Mouse (Mus musculus) heart, postnatal 0 days (tissue): ENCODE data around the gene Rnf151. TPM values are rescaled to one million over a fixed set of nuclear protein-coding genes. Genes with fewer than 3 reads are reported as not detected.

ENCODE experiments used
- ATAC-seq: fragments of 200-750 bp; cut with Nextera tagmentation; 2 replicates; pipeline ENCODE4 v1.8.0; 2017; ENCODE audit warnings: low read depth, moderate number of reproducible peaks, moderate library complexity; ENCODE audit not compliant: insufficient read depth
- DNase-seq: peaks from one replicate; pipeline ENCODE4 v3.0.0-alpha.2; 2016; ENCODE audit warnings: low spot score
- H3K27ac ChIP-seq: fragments of 300-500 bp; sonication (generic); 2 replicates; pipeline ENCODE4 v1.5.1; 2014; ENCODE audit warnings: low read depth, mild to moderate bottlenecking
- H3K27me3 ChIP-seq: fragments of 300-500 bp; sonication (generic); 2 replicates; pipeline ENCODE4 v1.6.1; 2014; ENCODE audit warnings: low read length, mixed read lengths; ENCODE audit not compliant: control insufficient read depth, insufficient read depth
- H3K36me3 ChIP-seq: fragments of 300-500 bp; sonication (generic); replicated peaks from 2 replicates; pipeline ENCODE4 v1.6.1; 2014; ENCODE audit warnings: low read length, mixed read lengths; ENCODE audit not compliant: control insufficient read depth, insufficient read depth
- H3K4me1 ChIP-seq: fragments of 300-500 bp; sonication (generic); 2 replicates; pipeline ENCODE4 v1.6.1; 2014; ENCODE audit warnings: antibody characterized with exemption; ENCODE audit not compliant: control insufficient read depth, insufficient read depth
- H3K4me2 ChIP-seq: fragments of 300-500 bp; sonication (generic); 2 replicates; pipeline ENCODE4 v1.6.1; 2014; ENCODE audit warnings: low read depth, mild to moderate bottlenecking, low read length, moderate library complexity
- H3K4me3 ChIP-seq: fragments of 300-500 bp; sonication (generic); 2 replicates; pipeline ENCODE4 v1.5.1; 2014; ENCODE audit warnings: low read depth, low read length
- H3K9ac ChIP-seq: fragments of 300-500 bp; sonication (generic); replicated peaks from 2 replicates; pipeline ENCODE4 v1.6.1; 2014; ENCODE audit warnings: low read depth, low read length, mixed read lengths
- H3K9me3 ChIP-seq: fragments of 300-500 bp; sonication (generic); replicated peaks from 2 replicates; pipeline ENCODE4 v1.6.1; 2016; ENCODE audit warnings: low read length; ENCODE audit not compliant: control insufficient read depth
- CTCF ChIP-seq: IDR thresholded peaks from 2 replicates; pipeline ENCODE4 v1.5.1; 2016; ENCODE audit warnings: antibody characterized with exemption, control low read depth, low read depth
- EP300 ChIP-seq: IDR thresholded peaks from 2 replicates; pipeline ENCODE4 v1.6.1; 2016; ENCODE audit warnings: antibody characterized with exemption, low read depth
- WGBS: fragments of 180-500 bp; shearing (Covaris S2); extraction: QIAGEN DNeasy Blood & Tissue Kit; methylation state at CpG from one replicate; pipeline ENCODE4 v1.1.7; 2014; 5-methylcytosine and 5-hydroxymethylcytosine counted together
- polyA plus RNA-seq: library from polyadenylated mRNA; unstranded; fragments of >200 nt; fragmentation: Nextera tagmentation; extraction: Ambion mirVana; gene quantifications from 2 replicates; pipeline ENCODE4 v1.2.1, GENCODE M21; 2015
- total RNA-seq: library from RNA; depleted of rRNA; stranded (reverse); fragments of >200 nt; gene quantifications from 2 replicates; pipeline ENCODE4 v1.2.3, GENCODE M21; 2014; ENCODE audit warnings: low replicate concordance

The Rnf151 gene
- total and polyA plus RNA-seq, 2 experiments from 2014 or later = not detected

GRCm38 (mm10) chr17:24752415-24753394 lies 34.8 kb upstream of the Rnf151 start, which contains the start of gene Hs3st6:
Hs3st6 (plus strand) TSS chr17:24752988.
- no peak for DNase-seq
- WGBS = 2% methylated on average over 55 of the region's 82 CpGs

GRCm38 (mm10) chr17:24751528-24751927 lies 33.7 kb upstream of the Rnf151 start:
- 14% methylated on average over 4 of the region's 4 CpGs for WGBS
- ATAC-seq (no peak), DNase-seq (no peak)
- no peaks in the 10 kb centered on the region for H3K9me3 ChIP-seq
- H3K4me3 ChIP-seq = no peak overlapping the region
- TF ChIP-seq EP300 (no peak), CTCF (no peak)
- no peak overlapping the region for H3K4me2 ChIP-seq
- H3K4me1 ChIP-seq = 0 out of 2 replicates have a peak, but pooled peaks cover 6% of the 10 kb centered on the region
- H3K27ac ChIP-seq = no peak overlapping the region
- H3K27me3 ChIP-seq = peaks cover 58% of the 10 kb centered on the region
- H3K36me3 ChIP-seq = no peaks in the 10 kb centered on the region
- no peak overlapping the region for H3K9ac ChIP-seq

More at GRCm38 (mm10) chr17:24752415-24753394, 34.8 kb upstream of the Rnf151 start, which contains the start of gene Hs3st6:
- Histone ChIP-seq H3K4me3 (peak within 1 kb of the TSS; percentile 58), H3K27me3 (peaks cover 58% of the 10 kb centered on the region), H3K4me2 (peak within 1 kb of the TSS; percentile 95), H3K9me3 (no peaks in the 10 kb centered on the region), H3K27ac (no peak within 1 kb of the TSS), H3K9ac (no peak within 1 kb of the TSS; the same call in 1 of the 2 replicates), H3K36me3 (no peaks in the 10 kb centered on the region), H3K4me1 (0 out of 2 replicates have a peak, but pooled peaks cover 6% of the 10 kb centered on the region)
- TF ChIP-seq CTCF (no peak), EP300 (no peak)
- ATAC-seq = peak; percentile 86

GRCm38 (mm10) chr17:24746986-24747385 lies 29.1 kb upstream of the Rnf151 start:
- H3K4me2 ChIP-seq = no peak overlapping the region
- H3K9me3 ChIP-seq = no peaks in the 10 kb centered on the region
- peaks cover 25% of the 10 kb centered on the region for H3K27me3 ChIP-seq
- 0 out of 2 replicates have a peak, but pooled peaks cover 5% of the 10 kb centered on the region for H3K36me3 ChIP-seq
- ATAC-seq = no peak
- H3K4me1 ChIP-seq = no peaks in the 10 kb centered on the region
- H3K27ac ChIP-seq = no peak overlapping the region
- TF ChIP-seq CTCF (no peak), EP300 (no peak)
- no peak overlapping the region for H3K9ac ChIP-seq
- no peak overlapping the region for H3K4me3 ChIP-seq
- DNase-seq = no peak
- 46% methylated on average over 4 of the region's 4 CpGs for WGBS

GRCm38 (mm10) chr17:24745526-24746497 lies 27.9 kb upstream of the Rnf151 start:
- no peak overlapping the region for H3K4me3 ChIP-seq
- no peaks in the 10 kb centered on the region for H3K4me1 ChIP-seq
- H3K27ac ChIP-seq = no peak overlapping the region
- peaks cover 15% of the 10 kb centered on the region for H3K27me3 ChIP-seq
- no peak for TF ChIP-seq EP300
- TF ChIP-seq CTCF = peak; percentile 93
- no peak overlapping the region for H3K4me2 ChIP-seq
- ATAC-seq (peak; percentile 87), DNase-seq (peak; percentile 89)
- no peak overlapping the region for H3K9ac ChIP-seq
- 19% methylated on average over 7 of the region's 7 CpGs for WGBS
- H3K9me3 ChIP-seq = no peaks in the 10 kb centered on the region
- H3K36me3 ChIP-seq = peaks cover 17% of the 10 kb centered on the region

GRCm38 (mm10) chr17:24744381-24744780 lies 26.5 kb upstream of the Rnf151 start:
- Histone ChIP-seq H3K9me3 (no peaks in the 10 kb centered on the region), H3K27ac (no peak overlapping the region), H3K36me3 (peaks cover 29% of the 10 kb centered on the region), H3K4me2 (no peak overlapping the region), H3K27me3 (0 out of 2 replicates have a peak, but pooled peaks cover 4% of the 10 kb centered on the region), H3K4me1 (no peaks in the 10 kb centered on the region), H3K9ac (no peak overlapping the region), H3K4me3 (no peak overlapping the region)
- ATAC-seq (no peak), DNase-seq (no peak)
- WGBS = 59% methylated on average over 3 of the region's 3 CpGs
- TF ChIP-seq EP300 (no peak), CTCF (no peak)
